Mouse (Mus musculus): ENCODE data around the gene Nfatc3. TPM values are rescaled to one million over a fixed set of nuclear protein-coding genes. Genes with fewer than 3 reads are reported as not detected.
A peak's percentile ranks its signal among the peaks of the same experiment; 100 is the strongest.

Nfatc3 gene
- total RNA-seq, 2 experiments from 2014 or later, result 12.1 to 13.4 TPM

DNA sequence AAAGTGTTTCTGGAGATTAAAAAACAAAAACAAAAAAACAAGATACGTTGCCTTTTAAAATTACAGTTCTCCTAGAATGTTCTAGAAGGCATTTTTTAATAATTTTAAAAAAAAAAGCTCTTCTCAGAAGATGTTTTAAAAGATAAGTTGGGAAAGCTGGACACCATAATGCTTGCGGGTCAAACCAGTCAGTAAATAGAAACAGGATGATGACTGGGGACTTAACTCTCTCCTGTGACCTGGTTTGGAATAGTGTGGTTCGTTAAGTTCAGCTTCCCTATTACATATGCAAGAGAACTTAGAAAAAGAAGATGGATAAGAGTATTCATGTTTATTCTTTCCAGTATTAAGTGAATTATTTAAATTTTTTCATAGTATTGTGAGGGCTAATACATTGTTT lies 1.9 kb downstream of the Nfatc3 start:
- Histone ChIP-seq H3K27ac (peak overlapping the region; percentile 82; the same call in 1 of the 2 replicates), H3K4me3 (peak overlapping the region; percentile 89)
- no peak for TF ChIP-seq CTCF (IDR thresholded peaks at IDR 0.05)
- intact Hi-C loops (cut with DNase I), result no loop called here
- DNase-seq (ENCODE audit: extremely low spot score in 1 of 2, low spot score in 2 of 2), result no peak

DNA sequence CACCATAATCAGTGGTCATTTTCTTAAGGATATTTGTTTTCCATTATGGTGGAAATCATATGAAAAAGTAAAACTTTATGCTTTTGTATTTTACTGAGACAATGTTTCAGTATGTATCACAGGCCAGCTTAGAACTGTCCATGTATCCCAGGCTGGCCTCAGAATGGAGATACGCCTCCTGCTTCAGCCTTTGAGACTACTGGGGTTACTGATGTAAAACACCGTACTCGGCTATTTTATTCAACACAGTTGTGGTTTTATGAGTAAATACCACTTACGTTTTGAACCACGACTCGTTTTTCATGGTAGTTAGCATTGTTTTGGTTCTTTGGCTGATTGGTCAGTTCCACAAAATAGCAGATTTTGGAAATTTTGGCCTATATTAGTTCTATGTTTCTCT lies 3.0 kb downstream of the Nfatc3 start:
- no peak for TF ChIP-seq CTCF (IDR thresholded peaks at IDR 0.05)
- no peak overlapping the region; the same call in 1 of the 2 replicates for H3K4me3 ChIP-seq
- DNase-seq (ENCODE audit: extremely low spot score in 1 of 2, low spot score in 2 of 2), result no peak
- no peak overlapping the region for H3K27ac ChIP-seq
- intact Hi-C loops (cut with DNase I), result no loop called here

DNA sequence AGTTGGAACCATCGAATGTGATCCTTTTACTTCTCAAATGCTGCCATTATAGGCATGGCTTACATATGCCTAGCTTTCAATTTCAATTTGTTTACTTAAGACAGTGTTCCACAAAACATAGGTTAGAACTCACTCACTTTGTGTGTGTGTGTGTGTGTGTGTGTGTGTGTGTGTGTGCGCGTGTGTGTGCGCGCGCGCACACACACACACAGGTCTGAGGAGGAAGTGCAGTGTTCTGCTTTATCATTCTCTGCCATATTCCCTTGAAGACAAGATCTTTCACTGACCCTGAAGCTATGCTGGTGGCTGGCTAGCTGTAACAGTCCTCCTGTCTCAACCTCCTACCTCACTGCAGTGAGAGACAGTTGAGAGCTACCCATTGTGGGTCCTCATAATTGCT lies 4.4 kb downstream of the Nfatc3 start:
- TF ChIP-seq CTCF (IDR thresholded peaks at IDR 0.05), result no peak
- intact Hi-C loops (cut with DNase I), result no loop called here
- no peak overlapping the region for H3K4me3 ChIP-seq
- DNase-seq (ENCODE audit: extremely low spot score in 1 of 2, low spot score in 2 of 2), result no peak
- H3K27ac ChIP-seq, result no peak overlapping the region

DNA sequence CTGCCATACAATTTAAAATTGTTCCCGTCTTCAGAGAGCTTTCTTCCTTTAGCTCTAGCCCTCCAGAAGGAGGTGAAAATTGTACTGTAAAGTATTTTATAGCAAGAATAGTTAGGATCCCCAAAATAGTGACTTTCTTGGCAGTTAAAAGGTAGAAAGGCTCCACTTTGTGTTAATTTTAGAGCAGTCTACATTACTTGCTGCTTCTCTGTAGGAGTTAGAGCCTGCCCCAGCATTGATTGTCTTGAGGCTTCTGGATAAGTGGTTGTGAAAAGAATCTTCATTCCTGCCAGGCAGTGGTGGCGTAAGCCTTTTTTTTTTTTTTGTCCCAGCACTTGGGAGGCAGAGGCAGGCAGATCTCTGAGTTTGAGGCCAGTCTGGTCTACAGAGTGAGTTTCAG lies 8.1 kb downstream of the Nfatc3 start:
- no peak for DNase-seq (ENCODE audit: extremely low spot score in 1 of 2, low spot score in 2 of 2)
- no peak overlapping the region for H3K27ac ChIP-seq
- no peak for TF ChIP-seq CTCF (IDR thresholded peaks at IDR 0.05)
- no peak overlapping the region for H3K4me3 ChIP-seq
- intact Hi-C loops (cut with DNase I), result no loop called here

DNA sequence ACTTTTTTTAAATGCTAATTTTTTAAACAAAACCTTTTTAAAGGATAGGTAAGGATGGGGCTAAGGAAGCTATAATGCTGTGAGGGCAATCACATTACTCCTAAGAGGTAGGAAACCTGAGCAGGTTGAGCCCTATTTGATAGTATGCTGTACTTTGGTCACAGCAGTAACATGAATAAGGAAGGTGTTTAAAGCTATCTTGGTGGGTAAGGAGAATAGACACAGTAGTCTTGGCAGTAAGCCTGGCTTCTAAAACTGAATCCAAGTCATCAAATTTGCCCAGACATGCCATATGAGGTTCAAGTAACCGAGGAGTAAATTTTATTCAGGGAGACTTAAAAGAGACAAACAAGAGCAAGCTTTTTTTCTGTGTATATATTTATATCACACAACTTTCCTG lies 10.9 kb downstream of the Nfatc3 start:
- intact Hi-C loops (cut with DNase I), result no loop called here

DNA sequence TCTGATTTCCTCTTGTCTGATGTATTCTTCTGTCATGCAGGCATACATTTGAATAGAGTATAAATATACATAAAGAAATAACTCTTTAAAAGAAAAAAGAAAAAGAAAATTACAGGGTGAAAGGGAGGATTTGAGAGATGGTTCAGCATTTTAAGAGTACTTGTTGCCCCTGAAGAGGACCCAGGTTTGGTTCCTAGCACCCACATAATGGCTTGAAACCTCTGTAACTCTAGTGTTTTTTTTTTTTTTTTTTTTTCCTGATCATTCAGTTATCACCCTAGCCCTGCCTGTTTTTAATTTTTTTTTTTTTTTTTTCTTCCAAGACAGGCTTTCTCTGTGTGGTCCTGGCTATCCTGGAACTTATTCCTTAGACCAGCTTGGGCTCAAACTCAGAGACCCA lies 13.5 kb downstream of the Nfatc3 start:
- DNase-seq (ENCODE audit: extremely low spot score in 1 of 2, low spot score in 2 of 2), result no peak
- Histone ChIP-seq H3K4me3 (no peak overlapping the region), H3K27ac (no peak overlapping the region)
- intact Hi-C loops (cut with DNase I), result no loop called here
- TF ChIP-seq CTCF (IDR thresholded peaks at IDR 0.05), result no peak

More for the DNA sequence above, 10.9 kb downstream of the Nfatc3 start:
- H3K27ac ChIP-seq, result no peak overlapping the region
- H3K4me3 ChIP-seq, result no peak overlapping the region
- no peak for DNase-seq (ENCODE audit: extremely low spot score in 1 of 2, low spot score in 2 of 2)
- no peak for TF ChIP-seq CTCF (IDR thresholded peaks at IDR 0.05)

DNA sequence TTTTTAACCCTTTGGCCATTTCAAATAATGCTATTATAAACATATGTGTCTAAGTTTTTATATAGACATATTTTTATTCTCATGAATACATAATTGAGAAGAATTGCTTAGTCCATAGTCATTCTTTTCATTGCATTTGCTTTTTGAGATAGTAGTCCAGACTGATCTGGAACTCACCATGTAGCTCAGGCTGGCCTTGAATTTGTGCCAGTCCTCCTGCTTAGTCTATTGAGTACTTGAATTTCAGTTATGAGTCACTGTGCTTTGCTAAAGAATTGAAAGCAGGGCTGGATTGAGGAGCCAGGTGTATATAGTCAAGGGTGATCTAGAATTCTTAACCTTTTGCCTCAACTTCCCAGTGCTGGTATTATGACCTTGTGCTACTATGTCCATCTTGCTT lies 15.6 kb downstream of the Nfatc3 start:
- TF ChIP-seq CTCF (IDR thresholded peaks at IDR 0.05), result no peak
- no peak overlapping the region for H3K4me3 ChIP-seq
- H3K27ac ChIP-seq, result no peak overlapping the region
- intact Hi-C loops (cut with DNase I), result no loop called here
- DNase-seq (ENCODE audit: extremely low spot score in 1 of 2, low spot score in 2 of 2), result no peak

DNA sequence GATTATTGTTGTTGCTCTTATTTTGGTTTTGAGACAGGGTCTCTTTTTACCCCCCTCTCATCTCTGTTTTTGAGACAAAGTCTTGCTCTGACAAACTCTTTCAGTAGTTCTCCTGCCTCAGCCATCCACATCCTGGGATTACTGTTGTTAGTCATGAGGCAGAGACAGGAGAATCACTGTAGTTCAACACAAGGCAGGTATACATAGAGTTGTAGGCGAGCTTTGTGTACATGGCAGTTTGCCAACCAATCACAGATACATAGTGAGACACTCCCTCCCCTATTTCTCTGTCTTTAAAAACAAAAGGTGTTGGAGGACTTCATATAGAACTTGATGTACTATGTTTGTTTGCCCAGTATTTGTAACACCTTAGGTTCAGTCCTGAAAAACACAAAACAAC lies 16.0 kb downstream of the Nfatc3 start:
- intact Hi-C loops (cut with DNase I), result no loop called here
- no peak for TF ChIP-seq CTCF (IDR thresholded peaks at IDR 0.05)
- no peak overlapping the region for H3K4me3 ChIP-seq
- no peak overlapping the region for H3K27ac ChIP-seq
- no peak for DNase-seq (ENCODE audit: extremely low spot score in 1 of 2, low spot score in 2 of 2)

DNA sequence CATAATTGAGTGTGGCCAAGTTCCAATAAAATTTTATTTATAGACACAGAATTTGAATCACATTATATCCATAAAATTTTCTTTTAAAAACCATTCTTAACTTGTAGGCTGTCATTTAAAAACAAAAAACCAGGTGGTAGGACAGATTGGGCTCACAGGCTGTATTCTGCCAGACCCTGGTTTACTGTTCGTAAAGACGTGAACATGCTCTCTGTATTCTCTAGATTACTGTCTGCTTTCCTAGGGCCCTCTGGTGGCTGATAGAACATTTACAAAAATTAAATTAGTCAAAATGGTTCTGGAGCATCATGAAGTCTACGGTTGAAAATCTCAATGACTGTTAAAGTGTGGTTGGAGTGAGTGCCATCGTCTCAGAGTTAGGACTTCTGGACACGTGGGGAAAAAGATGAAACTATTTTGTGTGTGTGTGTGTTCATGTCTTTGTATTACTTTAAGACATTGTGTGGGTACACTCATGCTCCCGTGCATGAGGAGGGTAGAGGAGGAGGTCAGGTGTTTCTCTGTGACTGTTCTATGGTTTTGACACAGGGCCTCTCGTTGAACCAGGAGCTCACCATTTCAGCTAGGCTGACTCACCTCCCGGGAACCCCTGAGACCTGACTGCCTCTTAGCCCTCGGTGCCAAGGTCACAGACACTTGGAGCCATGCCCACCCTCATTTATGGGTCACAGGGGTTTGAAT lies 16.7 kb downstream of the Nfatc3 start:
- Histone ChIP-seq H3K4me3 (no peak overlapping the region), H3K27ac (no peak overlapping the region)
- TF ChIP-seq CTCF (IDR thresholded peaks at IDR 0.05), result peak; percentile 61
- intact Hi-C loops (cut with DNase I), result no loop called here
- no peak for DNase-seq (ENCODE audit: extremely low spot score in 1 of 2, low spot score in 2 of 2)

DNA sequence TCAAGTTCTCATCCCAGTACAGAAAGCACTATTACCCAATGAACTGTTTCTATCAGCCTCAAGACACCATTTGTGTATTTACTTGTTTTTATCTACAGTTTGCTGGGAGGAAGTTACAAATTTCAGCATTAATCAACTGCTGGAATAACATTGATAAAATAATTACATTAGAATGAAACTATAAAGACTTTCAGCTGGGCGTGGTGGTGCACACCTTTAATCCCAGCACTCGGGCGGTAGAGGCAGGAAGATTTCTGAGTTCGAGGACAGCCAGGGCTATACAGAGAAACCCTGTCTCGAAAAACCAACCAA lies 17.2 kb downstream of the Nfatc3 start:
- no peak overlapping the region for H3K27ac ChIP-seq
- intact Hi-C loops (cut with DNase I), result no loop called here
- no peak for DNase-seq (ENCODE audit: extremely low spot score in 1 of 2, low spot score in 2 of 2)

DNA sequence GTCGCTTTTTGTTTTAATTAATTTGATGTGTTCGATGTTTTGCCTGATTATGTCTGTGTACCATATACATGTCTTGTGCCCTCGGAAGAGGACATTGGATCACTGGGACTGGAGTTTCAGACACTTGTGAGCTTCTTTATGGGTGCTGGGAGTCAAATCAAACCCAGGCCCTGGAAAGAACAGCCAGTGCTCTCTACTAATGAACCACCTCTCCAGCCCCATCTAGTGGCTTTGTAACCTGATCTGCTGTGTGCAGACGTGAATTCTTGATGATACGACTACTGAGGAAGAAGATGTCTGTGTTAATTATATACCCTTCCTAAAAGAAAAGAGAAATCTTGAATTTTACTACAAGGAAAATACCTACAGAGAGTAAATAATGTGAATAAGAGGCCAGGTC lies 18.0 kb downstream of the Nfatc3 start:
- DNase-seq (ENCODE audit: extremely low spot score in 1 of 2, low spot score in 2 of 2), result no peak
- H3K4me3 ChIP-seq, result no peak overlapping the region
- peak; percentile 53 for TF ChIP-seq CTCF (IDR thresholded peaks at IDR 0.05)
- no peak overlapping the region for H3K27ac ChIP-seq
- intact Hi-C loops (cut with DNase I), result no loop called here

More for the DNA sequence above, 17.2 kb downstream of the Nfatc3 start:
- no peak for TF ChIP-seq CTCF (IDR thresholded peaks at IDR 0.05)
- H3K4me3 ChIP-seq, result no peak overlapping the region

DNA sequence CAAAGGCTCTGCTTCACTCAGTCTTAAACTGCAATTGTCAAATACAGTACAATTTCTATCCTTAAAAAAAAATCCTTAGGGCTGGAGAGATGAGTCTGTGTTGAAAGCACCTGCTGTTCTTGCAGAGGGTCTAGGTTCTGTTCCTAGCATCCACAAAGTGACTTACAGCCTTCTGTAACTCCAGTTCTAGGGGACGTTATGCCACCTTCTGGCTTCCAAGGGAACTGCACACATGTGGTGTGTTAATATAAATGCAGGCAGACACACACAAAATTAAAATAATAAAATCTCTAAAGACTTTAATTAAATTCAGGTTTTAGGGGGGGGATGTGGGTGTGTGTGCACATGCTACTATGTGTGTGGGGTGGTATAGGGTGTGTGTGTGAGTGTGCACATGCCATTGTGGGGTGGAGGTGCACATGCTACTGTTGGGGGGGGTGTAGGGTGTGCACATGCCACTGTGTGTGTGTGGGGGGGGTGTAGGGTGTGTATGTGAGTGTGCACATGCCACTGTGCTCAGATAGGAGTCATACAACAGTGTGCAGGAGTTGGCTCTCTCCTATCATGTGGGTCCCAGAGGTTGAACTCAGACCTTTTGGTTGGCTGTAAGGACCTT lies 18.9 kb downstream of the Nfatc3 start:
- intact Hi-C loops (cut with DNase I), result no loop called here
- peak; percentile 25 for TF ChIP-seq CTCF (IDR thresholded peaks at IDR 0.05)
- Histone ChIP-seq H3K4me3 (no peak overlapping the region), H3K27ac (no peak overlapping the region)
- DNase-seq (ENCODE audit: extremely low spot score in 1 of 2, low spot score in 2 of 2), result no peak

DNA sequence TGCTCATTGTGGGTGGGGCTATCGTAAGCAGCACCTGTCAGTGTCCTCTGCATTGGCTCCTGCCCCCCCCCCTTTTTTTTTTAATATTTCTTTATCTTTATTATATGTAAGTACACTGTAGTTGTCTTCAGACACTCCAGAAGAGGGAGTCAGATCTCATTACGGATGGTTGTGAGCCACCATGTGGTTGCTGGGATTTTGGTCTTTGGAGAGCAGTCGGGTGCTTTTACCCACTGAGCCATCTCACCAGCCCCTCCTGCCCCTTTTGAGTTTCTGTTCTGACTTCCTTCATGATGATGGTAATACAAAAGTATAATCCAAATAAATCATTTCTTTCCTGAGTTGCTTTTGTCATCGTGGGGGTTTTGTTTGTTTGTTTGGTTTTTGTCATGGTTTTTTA lies 43.7 kb downstream of the Nfatc3 start:
- DNase-seq (ENCODE audit: extremely low spot score in 1 of 2, low spot score in 2 of 2), result no peak
- Histone ChIP-seq H3K4me3 (no peak overlapping the region), H3K27ac (no peak overlapping the region)
- TF ChIP-seq CTCF (IDR thresholded peaks at IDR 0.05), result no peak
- intact Hi-C loops (cut with DNase I), result no loop called here
